Mouse (Mus musculus) limb, embryonic 10.5 days (tissue): ENCODE results near the gene Aatf. TPM values are rescaled to one million over a fixed set of nuclear protein-coding genes. Genes with fewer than 3 reads are reported as not detected.
"Not testable (repeated sequence)": the region's sequence is repeated elsewhere in the genome, so short reads cannot be mapped to it uniquely, and the experiment has no call there.

Experiments used
- DNase-seq: peaks from one replicate; pipeline ENCODE4 v3.0.0-alpha.2; 2017; ENCODE audit warnings: low spot score
- H3K27ac ChIP-seq: fragments of 300-500 bp; sonication (generic); 2 replicates; pipeline ENCODE4 v1.5.1; 2016; ENCODE audit warnings: mild to moderate bottlenecking
- H3K27me3 ChIP-seq: fragments of 300-500 bp; sonication (generic); 2 replicates; pipeline ENCODE4 v1.6.1; 2016; ENCODE audit warnings: low read depth, mild to moderate bottlenecking; ENCODE audit not compliant: poor library complexity, severe bottlenecking
- H3K36me3 ChIP-seq: fragments of 300-500 bp; sonication (generic); 2 replicates; pipeline ENCODE4 v1.6.1; 2016; ENCODE audit warnings: mild to moderate bottlenecking, moderate library complexity
- H3K4me1 ChIP-seq: fragments of 300-500 bp; sonication (generic); 2 replicates; pipeline ENCODE4 v1.6.1; 2016
- H3K4me3 ChIP-seq: fragments of 300-500 bp; sonication (generic); 2 replicates; pipeline ENCODE4 v1.5.1; 2016; ENCODE audit warnings: mild to moderate bottlenecking, moderate library complexity
- H3K9me3 ChIP-seq: fragments of 300-500 bp; sonication (generic); replicated peaks from 2 replicates; pipeline ENCODE4 v1.6.1; 2016; ENCODE audit warnings: mild to moderate bottlenecking
- WGBS: fragments of 180-500 bp; shearing (Covaris S2); methylation state at CpG from one replicate; pipeline ENCODE4 v1.1.7; 2016; 5-methylcytosine and 5-hydroxymethylcytosine counted together
- polyA plus RNA-seq: library from polyadenylated mRNA; unstranded; fragments of >200 nt; fragmentation: Nextera tagmentation; extraction: Ambion mirVana; gene quantifications from 2 replicates; pipeline ENCODE4 v1.2.1, GENCODE M21; 2016

The Aatf gene
- polyA plus RNA-seq, 1 experiment from 2014 or later: 52.5 TPM

- no peak overlapping the region for H3K4me3 ChIP-seq
- H3K4me1 ChIP-seq: peaks cover 35% of the 10 kb centered on the region
- H3K27ac ChIP-seq: peak overlapping the region; percentile 44; the same call in 1 of the 2 replicates
- H3K27me3 ChIP-seq: peaks cover 16% of the 10 kb centered on the region
- no peaks in the 10 kb centered on the region for H3K36me3 ChIP-seq
- 68% methylated on average over 7 of the region's 7 CpGs for WGBS
- no peaks in the 10 kb centered on the region for H3K9me3 ChIP-seq
- peak; percentile 42 for DNase-seq
Observed at GRCm38 (mm10) chr11:84411642-84412018, 101.7 kb downstream of the Aatf start.

DNA sequence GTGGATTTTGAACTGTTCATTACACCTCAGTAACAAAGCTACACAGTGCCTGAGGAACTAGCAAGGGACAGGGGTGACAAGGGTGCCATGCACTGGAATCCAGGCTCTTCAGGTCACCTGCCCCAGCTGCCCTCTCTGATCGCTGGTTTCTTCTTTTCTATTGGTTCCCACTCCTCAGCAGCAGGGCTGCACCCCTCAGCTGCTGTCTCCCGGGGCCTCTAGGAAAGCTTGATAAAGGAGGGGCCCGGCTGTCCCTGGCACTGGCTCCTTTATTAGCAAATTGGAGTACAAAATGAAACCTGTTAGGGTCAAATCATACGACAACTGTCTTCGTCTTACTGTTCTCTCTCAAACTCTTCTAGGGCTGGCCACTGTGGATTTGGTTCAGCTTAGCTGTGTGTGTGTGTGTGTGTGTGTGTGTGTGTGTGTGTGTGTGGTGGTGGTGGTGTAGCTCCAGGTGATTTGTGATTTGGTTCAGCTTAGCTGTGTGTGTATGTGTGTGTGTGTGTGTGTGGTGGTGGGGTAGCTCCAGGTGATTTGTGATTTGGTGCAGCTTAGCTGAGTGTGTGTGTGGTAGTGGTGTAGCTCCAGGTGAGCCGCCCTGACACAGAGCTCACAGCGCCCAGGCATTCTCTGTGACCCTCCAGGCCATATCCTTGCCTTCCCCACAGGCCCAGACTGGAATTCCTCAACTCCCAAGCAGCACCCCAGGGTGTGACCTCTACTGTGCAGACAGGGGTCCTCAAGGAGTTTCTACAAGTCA is 102.3 kb downstream of the Aatf start:
- Histone ChIP-seq H3K27ac (peak overlapping the region; percentile 44; the same call in 1 of the 2 replicates), H3K36me3 (no peaks in the 10 kb centered on the region), H3K27me3 (peaks cover 16% of the 10 kb centered on the region), H3K9me3 (no peaks in the 10 kb centered on the region), H3K4me1 (peaks cover 35% of the 10 kb centered on the region), H3K4me3 (no peak overlapping the region)
- DNase-seq: no peak
- WGBS: 74% methylated on average over 7 of the region's 7 CpGs

GRCm38 (mm10) chr11:84410383-84410782 is 102.9 kb downstream of the Aatf start:
- DNase-seq: no peak
- Histone ChIP-seq H3K4me1 (peaks cover 35% of the 10 kb centered on the region), H3K4me3 (no peak overlapping the region), H3K9me3 (no peaks in the 10 kb centered on the region), H3K27me3 (peaks cover 16% of the 10 kb centered on the region), H3K27ac (no peak overlapping the region), H3K36me3 (no peaks in the 10 kb centered on the region)
- WGBS: 78% methylated on average over 4 of the region's 4 CpGs

- Histone ChIP-seq H3K4me3 (no peak overlapping the region), H3K9me3 (no peaks in the 10 kb centered on the region), H3K36me3 (peaks cover under 1% of the 10 kb centered on the region; the same call in 1 of the 2 replicates), H3K4me1 (peaks cover 15% of the 10 kb centered on the region), H3K27ac (no peak overlapping the region), H3K27me3 (peaks cover 16% of the 10 kb centered on the region)
- no peak for DNase-seq
- WGBS: 94% methylated on average over 4 of the region's 4 CpGs
Observed at GRCm38 (mm10) chr11:84406733-84407132, 106.6 kb downstream of the Aatf start.

GRCm38 (mm10) chr11:84395010-84395409 is 118.3 kb downstream of the Aatf start:
- WGBS: 86% methylated on average over 1 of the region's 1 CpGs
- no peak overlapping the region for H3K27ac ChIP-seq
- H3K36me3 ChIP-seq: peaks cover 77% of the 10 kb centered on the region
- peaks cover 4% of the 10 kb centered on the region; the same call in 1 of the 2 replicates for H3K4me1 ChIP-seq
- H3K27me3 ChIP-seq: no peaks in the 10 kb centered on the region
- no peak overlapping the region for H3K4me3 ChIP-seq
- no peak for DNase-seq
- H3K9me3 ChIP-seq: no peaks in the 10 kb centered on the region

DNA sequence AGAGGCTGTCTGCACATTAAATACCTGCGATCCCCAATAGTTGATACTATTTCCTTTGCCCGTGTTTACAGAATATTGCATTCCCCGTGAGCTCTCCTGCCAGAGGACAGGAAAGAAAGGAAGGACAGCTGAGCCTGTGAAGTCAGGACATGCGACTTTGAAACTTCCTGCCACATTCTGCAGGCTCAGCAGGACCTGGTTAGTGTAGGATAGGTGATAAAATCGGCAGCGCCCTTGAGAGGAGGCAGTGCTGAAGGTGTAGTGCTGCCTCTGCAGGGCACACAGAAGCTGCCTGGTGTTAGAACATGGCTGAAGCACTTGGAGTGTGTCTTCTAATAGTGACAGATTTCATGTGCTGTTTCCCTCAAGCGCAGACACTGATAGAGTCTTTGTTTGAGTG is 119.8 kb downstream of the Aatf start:
- H3K4me1 ChIP-seq: peaks cover 4% of the 10 kb centered on the region; the same call in 1 of the 2 replicates
- peaks cover 80% of the 10 kb centered on the region for H3K36me3 ChIP-seq
- no peak overlapping the region for H3K27ac ChIP-seq
- 62% methylated on average over 7 of the region's 7 CpGs for WGBS
- no peaks in the 10 kb centered on the region for H3K9me3 ChIP-seq
- no peak for DNase-seq
- H3K27me3 ChIP-seq: no peaks in the 10 kb centered on the region
- H3K4me3 ChIP-seq: no peak overlapping the region

DNA sequence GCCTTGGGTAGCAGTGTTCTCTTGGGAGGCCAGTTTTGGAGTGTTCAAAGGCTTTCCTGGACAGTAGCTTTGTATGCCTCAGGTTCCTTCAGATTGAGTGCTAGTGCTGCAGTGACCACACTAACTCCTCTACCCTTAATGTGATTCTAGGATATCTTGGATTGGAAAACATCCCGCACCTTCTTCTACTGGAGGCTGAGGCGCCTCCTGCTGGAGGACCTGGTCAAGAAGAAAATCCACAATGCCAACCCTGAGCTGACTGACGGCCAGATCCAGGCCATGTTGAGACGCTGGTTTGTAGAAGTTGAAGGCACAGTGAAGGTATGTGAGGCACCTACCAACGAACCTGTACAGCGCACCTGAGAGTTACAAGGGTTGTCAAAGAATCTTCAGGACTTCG is 121.3 kb downstream of the Aatf start:
- H3K4me3 ChIP-seq, DNase-seq, H3K4me1 ChIP-seq, H3K27ac ChIP-seq, H3K27me3 ChIP-seq, H3K9me3 ChIP-seq: not testable (repeated sequence)
- H3K36me3 ChIP-seq: peaks cover 73% of the 10 kb centered on the region
- WGBS: 88% methylated on average over 7 of the region's 7 CpGs

DNA sequence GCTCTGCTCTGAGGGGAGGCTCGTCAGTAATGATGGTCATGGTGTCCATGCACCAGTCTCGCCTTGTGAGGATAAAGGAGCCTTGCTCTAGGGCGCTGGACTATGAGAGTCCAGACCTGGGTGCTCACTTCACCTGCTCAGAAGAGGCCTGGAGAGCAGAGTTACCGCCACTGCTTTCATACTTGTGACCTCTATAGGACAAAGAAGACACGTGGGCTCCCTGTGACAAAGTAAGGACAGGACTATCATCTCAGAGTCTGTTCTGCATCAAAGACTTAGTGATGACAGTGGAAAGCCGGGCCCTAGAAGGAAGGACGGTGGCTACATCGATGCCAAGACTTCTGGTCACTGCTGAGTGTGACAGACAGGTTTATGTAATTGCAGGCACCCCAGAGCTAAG is 122.2 kb downstream of the Aatf start:
- Histone ChIP-seq H3K36me3 (peaks cover 73% of the 10 kb centered on the region), H3K4me1 (no peaks in the 10 kb centered on the region)

DNA sequence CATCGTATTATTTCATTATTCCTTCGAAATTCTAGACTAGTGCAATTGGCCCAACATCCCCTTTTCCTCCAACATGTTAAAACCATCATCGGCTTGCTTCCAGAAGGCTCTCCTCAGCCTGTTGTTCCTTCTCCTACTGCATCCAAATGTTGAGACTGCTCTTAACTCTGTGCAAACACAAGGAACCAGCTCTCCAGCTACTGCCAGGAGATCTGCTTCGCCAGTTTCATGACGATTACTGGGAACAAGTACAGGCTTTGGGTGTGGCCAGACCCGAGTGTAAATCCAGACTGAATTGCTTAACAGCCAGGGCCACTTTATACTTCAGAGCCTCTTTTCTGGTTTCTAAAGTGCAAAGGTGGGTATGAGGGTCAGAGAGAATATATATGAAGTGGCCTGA is 124.0 kb downstream of the Aatf start:
- peaks cover 63% of the 10 kb centered on the region for H3K36me3 ChIP-seq
- no peak overlapping the region for H3K27ac ChIP-seq
- H3K4me1 ChIP-seq: no peaks in the 10 kb centered on the region
- H3K9me3 ChIP-seq: no peaks in the 10 kb centered on the region
- no peaks in the 10 kb centered on the region for H3K27me3 ChIP-seq
- H3K4me3 ChIP-seq: no peak overlapping the region
- 83% methylated on average over 6 of the region's 6 CpGs for WGBS
- DNase-seq: no peak

More for the DNA sequence above, 122.2 kb downstream of the Aatf start:
- no peaks in the 10 kb centered on the region for H3K9me3 ChIP-seq
- H3K4me3 ChIP-seq: no peak overlapping the region
- no peak overlapping the region for H3K27ac ChIP-seq
- no peak for DNase-seq
- no peaks in the 10 kb centered on the region for H3K27me3 ChIP-seq
- WGBS: 87% methylated on average over 8 of the region's 8 CpGs

DNA sequence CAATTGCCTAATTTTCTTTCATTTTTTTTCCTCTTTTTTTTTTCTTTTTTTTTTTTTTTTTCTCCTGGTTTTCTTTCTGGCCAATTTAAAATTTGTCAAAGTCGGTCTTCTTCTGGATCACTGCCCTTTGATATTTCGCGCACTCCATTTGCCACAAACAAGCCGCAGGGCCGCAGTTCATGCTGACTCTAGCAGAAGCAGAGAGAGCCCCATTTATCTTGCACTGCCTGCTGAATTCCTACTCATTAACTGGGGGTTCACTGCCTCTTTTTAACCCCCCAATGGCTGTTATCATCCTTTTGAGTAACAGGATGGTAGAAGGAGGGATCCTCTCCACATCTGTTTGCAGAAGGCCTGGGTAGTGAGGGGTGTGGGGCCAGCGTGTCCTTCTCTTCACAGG is 129.4 kb downstream of the Aatf start:
- WGBS: 88% methylated on average over 6 of the region's 6 CpGs
- H3K36me3 ChIP-seq: peaks cover 46% of the 10 kb centered on the region
- H3K9me3 ChIP-seq: no peaks in the 10 kb centered on the region
- DNase-seq: no peak
- no peaks in the 10 kb centered on the region for H3K4me1 ChIP-seq
- H3K4me3 ChIP-seq: no peak overlapping the region
- no peaks in the 10 kb centered on the region for H3K27me3 ChIP-seq
- no peak overlapping the region for H3K27ac ChIP-seq

DNA sequence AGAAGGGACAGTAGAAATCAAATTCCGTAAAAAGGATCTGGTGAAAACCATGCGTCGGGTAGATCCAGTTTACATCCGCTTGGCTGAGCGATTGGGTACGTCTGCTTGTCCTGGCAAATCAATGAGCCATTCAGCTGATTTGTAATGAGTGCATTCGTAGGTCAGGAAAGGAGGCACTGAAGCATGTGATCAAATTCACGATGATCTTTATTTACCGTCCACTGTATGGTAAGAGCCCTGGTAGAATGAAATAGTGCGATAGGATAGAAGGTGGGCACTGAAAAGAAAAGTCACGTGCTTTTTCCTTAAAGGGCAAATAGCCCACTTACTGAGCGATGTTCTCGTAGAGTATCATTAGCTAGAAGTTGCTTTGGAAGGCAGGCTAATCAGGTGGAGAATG is 130.9 kb downstream of the Aatf start:
- WGBS: 94% methylated on average over 13 of the region's 13 CpGs
- no peak for DNase-seq
- Histone ChIP-seq H3K36me3 (peaks cover 39% of the 10 kb centered on the region), H3K9me3 (no peaks in the 10 kb centered on the region), H3K27me3 (no peaks in the 10 kb centered on the region), H3K4me3 (no peak overlapping the region), H3K4me1 (no peaks in the 10 kb centered on the region), H3K27ac (no peak overlapping the region)

DNA sequence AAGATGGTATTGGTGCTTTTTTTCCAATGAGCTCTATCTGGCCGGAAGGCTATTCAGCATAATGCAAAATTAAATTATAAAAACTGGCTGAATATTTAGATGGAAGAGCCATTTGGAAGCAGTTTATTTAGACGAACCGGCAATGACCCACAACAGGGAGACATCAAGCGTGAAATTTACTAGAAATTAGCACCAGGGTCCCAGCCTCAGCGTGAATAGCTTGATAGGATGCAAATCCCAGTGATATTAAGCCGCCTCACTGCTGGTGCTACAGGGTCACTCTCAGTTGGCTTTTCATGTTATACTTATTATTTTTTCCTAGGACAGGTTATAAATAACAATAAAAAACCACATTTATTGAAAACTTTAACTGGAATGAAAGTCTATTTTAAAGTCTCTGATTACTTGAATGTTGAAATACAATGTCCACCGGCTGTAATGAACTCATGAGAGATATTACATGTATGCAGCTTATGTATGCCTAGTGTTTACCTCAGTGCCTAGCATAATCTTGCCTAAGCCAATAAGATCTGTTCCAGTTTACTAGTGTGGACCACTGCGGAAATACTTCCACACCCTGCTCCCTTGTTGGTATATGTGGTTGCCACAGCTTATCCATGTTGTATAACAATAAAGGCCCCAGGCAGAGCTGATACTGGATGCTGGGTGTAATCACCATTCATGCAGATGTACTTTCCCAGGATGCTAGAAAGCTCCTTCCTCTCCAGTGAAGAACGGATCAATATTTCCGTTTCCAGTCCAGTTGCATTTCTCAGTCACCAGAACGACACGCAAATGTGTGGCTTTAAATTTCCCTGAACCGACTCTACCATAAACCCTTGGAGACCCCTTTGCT is 136.6 kb downstream of the Aatf start:
- no peak overlapping the region for H3K27ac ChIP-seq
- no peak for DNase-seq
- H3K4me1 ChIP-seq: no peaks in the 10 kb centered on the region
- no peak overlapping the region for H3K4me3 ChIP-seq
- peaks cover 33% of the 10 kb centered on the region for H3K36me3 ChIP-seq
- H3K27me3 ChIP-seq: no peaks in the 10 kb centered on the region
- 92% methylated on average over 13 of the region's 13 CpGs for WGBS
- no peaks in the 10 kb centered on the region for H3K9me3 ChIP-seq

DNA sequence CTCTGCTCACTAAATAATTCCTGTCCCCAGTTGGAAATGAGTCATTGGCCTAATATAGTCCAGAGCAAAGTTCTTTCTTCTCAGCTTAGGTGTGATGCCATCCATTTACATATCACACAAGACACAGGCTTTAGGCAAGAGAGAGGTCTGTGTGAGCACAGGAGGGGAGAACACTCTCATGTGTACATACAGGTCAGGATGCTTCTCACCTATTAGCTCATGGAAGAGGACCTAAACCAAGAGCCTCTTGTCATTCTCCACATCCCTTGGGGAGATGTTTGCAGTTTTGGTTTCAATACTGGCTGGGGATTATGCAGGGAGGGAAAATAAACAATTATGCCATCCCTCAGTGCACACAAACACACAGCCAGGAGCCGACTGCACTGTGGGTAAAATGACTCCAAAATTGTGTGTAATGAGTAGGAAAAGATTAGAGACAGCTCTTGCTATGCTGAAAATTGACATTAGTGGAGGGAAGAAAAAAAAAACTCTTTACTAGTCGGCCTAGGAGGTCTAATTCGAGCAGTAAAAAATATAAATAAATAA is 137.3 kb downstream of the Aatf start:
- peaks cover 32% of the 10 kb centered on the region for H3K36me3 ChIP-seq
- no peaks in the 10 kb centered on the region for H3K27me3 ChIP-seq
- no peak for DNase-seq
- WGBS: 83% methylated on average over 3 of the region's 3 CpGs
- no peak overlapping the region for H3K4me3 ChIP-seq
- no peak overlapping the region for H3K27ac ChIP-seq
- H3K4me1 ChIP-seq: no peaks in the 10 kb centered on the region
- H3K9me3 ChIP-seq: no peaks in the 10 kb centered on the region
